Mouse (Mus musculus) testis, adult 2 months (tissue): Measurements from ENCODE around the gene Fundc2.

ENCODE experiments used
- CTCF ChIP-seq: fragments of 200-500 bp; IDR thresholded peaks from 2 replicates; pipeline ENCODE4 v1.5.1; 2012; ENCODE audit warnings: low read depth, mild to moderate bottlenecking, inconsistent platforms, low read length, moderate library complexity; ENCODE audit not compliant: control insufficient read depth, insufficient read depth, insufficient replicate concordance
- POLR2A ChIP-seq: fragments of 200-500 bp; IDR thresholded peaks from 2 replicates; pipeline ENCODE4 v1.6.1; 2012; ENCODE audit warnings: low read depth, mild to moderate bottlenecking, inconsistent platforms, low read length, moderate library complexity; ENCODE audit not compliant: control insufficient read depth

- TF ChIP-seq CTCF, result no peak
- no peak for TF ChIP-seq POLR2A
These were observed 20.5 kb downstream of the Fundc2 start for GRCm38 (mm10) chrX:75402668-75403067.
